In genomic region chr4:98864094-98864493, GRCm38 (mm10) we compare ENCODE assay signal across 32 mouse cellular contexts. TPM values are rescaled to one million over a fixed set of nuclear protein-coding genes. Genes with fewer than 3 reads are reported as not detected.
"Had no signal": no experiment of that assay in that cellular context is flagged by ENCODE, and none has a peak within 500 bp of the region (broad histone marks: within the 10 kb centered on the region; RNA-seq: fewer than 3 reads in every experiment).

No protein-coding gene starts in this region.

- H3K27ac ChIP-seq: layer of hippocampus, adult 2 months; liver, embryonic 13.5 days; lung, embryonic 15.5 days; midbrain, embryonic 10.5 days; midbrain, embryonic 13.5 days; neural tube, embryonic 13.5 days had no signal

- H3K4me2 ChIP-seq: liver, embryonic 13.5 days; lung, embryonic 15.5 days; midbrain, embryonic 13.5 days; neural tube, embryonic 13.5 days had no signal

- H3K9ac ChIP-seq: liver, embryonic 13.5 days; lung, embryonic 15.5 days; midbrain, embryonic 13.5 days; neural tube, embryonic 13.5 days had no signal

- H3K27me3 ChIP-seq: liver, embryonic 13.5 days; lung, embryonic 15.5 days; megakaryocyte, embryonic 14.5 days; midbrain, embryonic 13.5 days; neural tube, embryonic 13.5 days had no signal

- H3K36me3 ChIP-seq: liver, embryonic 13.5 days; lung, embryonic 15.5 days; midbrain, embryonic 10.5 days; midbrain, embryonic 13.5 days; neural tube, embryonic 13.5 days had no signal

- H3K4me3 ChIP-seq: layer of hippocampus, adult 2 months; liver, embryonic 13.5 days; lung, embryonic 15.5 days; megakaryocyte, embryonic 14.5 days; midbrain, embryonic 10.5 days; midbrain, embryonic 13.5 days; myocyte; neural tube, embryonic 13.5 days had no signal

- ATAC-seq: midbrain, embryonic 13.5 days; midbrain, embryonic 16.5 days had no signal

- DNase-seq: kidney, adult 11 months; kidney, adult 9 months; kidney, postnatal 14 days; layer of hippocampus, adult 9-11 months; liver, embryonic 13.5 days; lung, postnatal 10 days; lung, postnatal 36 days; thymus, adult 18-20 months; thymus, postnatal 36 days had no signal

- H3K4me1 ChIP-seq: liver, embryonic 13.5 days; megakaryocyte, embryonic 14.5 days; midbrain, embryonic 10.5 days; midbrain, embryonic 13.5 days had no signal

- H3K9me3 ChIP-seq: liver, embryonic 13.5 days; lung, embryonic 15.5 days; midbrain, embryonic 13.5 days had no signal

RNA-seq across cellular contexts. Expression of gene I0C0044D17Rik, which starts 40.5 kb away (rescaled TPM):
- total RNA-seq: layer of hippocampus, adult 2 months; layer of hippocampus, postnatal 25 days; left cerebral cortex, adult 18-20 months; left cerebral cortex, postnatal 36 days; monocyte, adult 5-6 weeks; neutrophil, adult 5-6 weeks had no signal
- polyA plus RNA-seq: kidney, embryonic 16.5 days; large intestine, adult 2 months; limb, embryonic 11.5 days; limb, embryonic 14.5 days; liver, embryonic 13.5 days; liver, embryonic 16.5 days; lung, embryonic 15.5 days; midbrain, embryonic 10.5 days; midbrain, embryonic 13.5 days; midbrain, embryonic 16.5 days; myocyte; neural tube, embryonic 13.5 days; small intestine, adult 2 months; spleen, adult 2 months; stomach, embryonic 16.5 days; testis, adult 2 months; urinary bladder, adult 2 months had no signal

RNA-seq across cellular contexts. Expression of gene Kank4, which starts 46.8 kb away (rescaled TPM):
- total RNA-seq: monocyte, adult 5-6 weeks; neutrophil, adult 5-6 weeks had no signal
